Mouse (Mus musculus): ENCODE data around the gene Ip6k2.

The Ip6k2 gene

GRCm38 (mm10) chr9:108820077-108820476, 36.5 kb downstream of the Ip6k2 start:
- no peak for DNase-seq (ENCODE audit: low spot score)

- no peak for DNase-seq (ENCODE audit: low spot score)
Measured at GRCm38 (mm10) chr9:108824144-108824685, 40.6 kb downstream of the Ip6k2 start.

DNA sequence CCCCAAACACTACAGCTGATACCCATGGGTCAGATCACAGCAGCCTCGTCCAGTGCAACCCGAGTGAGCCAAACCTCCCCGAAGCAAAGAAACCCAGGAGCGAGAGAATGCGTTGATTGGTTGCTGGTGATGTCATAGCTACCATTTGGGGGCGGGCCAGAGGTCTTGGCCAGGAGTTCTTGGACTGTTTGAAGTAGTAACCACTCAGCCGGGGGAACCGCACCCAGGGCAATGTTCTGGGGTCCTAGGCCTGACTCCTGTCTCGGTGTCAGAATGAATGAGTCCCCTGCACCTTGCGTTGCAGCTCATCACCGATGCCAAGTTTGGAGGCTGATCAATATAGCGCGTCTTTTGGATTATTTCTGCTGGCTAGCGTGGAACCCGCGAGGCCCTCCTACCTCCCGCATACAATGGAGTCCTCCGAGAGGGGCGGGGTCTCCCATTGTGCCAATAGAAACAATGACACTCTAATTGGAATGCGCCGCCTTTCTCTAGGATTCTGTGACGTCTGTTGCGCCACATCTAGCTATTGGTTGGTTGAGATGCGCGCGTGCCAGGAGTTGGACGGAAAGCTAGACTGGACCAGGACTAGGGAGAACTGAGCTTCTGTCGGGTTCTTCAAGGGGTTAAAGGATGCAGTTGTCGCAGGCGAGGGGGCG, 41.3 kb downstream of the Ip6k2 start:
- no peak for DNase-seq (ENCODE audit: low spot score)

- peak; percentile 47 for DNase-seq (ENCODE audit: low spot score)
Measured at GRCm38 (mm10) chr9:108825820-108826699, 42.5 kb downstream of the Ip6k2 start, which contains the start of gene Celsr3. Gene Celsr3 (plus strand): TSS chr9:108826320.

DNA sequence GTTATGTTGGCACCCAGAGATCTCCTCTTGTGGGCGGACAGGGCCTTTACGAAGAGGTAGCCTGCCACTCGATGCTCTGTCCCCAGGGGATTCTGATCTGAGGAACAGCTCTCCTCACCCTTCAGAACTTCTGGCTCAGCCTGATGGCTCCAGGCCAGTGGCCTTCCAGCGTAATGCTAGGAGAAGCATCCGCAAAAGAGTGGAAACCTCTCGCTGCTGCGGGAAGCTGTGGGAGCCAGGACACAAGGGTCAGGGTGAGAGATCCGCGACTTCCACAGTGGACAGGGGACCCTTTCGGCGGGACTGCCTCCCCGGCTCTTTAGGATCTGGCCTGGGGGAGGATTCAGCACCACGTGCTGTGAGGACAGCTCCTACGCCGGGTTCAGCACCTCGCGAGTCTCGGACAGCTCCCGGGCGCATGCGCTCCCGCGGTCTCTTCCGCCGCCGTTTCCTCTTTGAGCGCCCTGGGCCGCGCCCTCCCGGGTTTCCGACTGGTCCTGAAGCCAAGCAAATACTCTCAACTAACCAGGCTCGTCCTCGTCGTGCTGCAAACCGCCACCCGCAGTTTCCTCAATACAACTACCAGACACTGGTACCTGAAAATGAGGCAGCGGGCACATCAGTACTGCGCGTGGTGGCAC, 43.2 kb downstream of the Ip6k2 start:
- DNase-seq (ENCODE audit: low spot score) = peak; percentile 65

DNA sequence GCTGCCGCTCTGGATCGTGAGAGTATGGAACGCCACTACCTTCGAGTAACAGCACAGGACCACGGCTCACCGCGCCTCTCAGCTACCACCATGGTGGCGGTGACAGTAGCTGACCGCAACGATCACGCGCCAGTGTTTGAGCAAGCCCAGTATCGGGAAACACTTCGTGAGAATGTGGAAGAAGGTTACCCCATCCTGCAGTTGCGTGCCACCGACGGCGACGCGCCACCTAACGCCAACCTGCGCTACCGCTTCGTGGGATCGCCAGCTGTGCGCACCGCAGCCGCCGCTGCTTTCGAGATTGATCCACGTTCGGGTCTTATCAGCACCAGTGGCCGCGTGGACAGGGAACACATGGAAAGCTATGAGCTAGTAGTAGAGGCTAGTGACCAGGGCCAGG, 43.9 kb downstream of the Ip6k2 start:
- no peak for DNase-seq (ENCODE audit: low spot score)

- no peak for DNase-seq (ENCODE audit: low spot score)
Measured at GRCm38 (mm10) chr9:108827906-108828305, 44.3 kb downstream of the Ip6k2 start.

- no peak for DNase-seq (ENCODE audit: low spot score)
Measured at GRCm38 (mm10) chr9:108831637-108832036, 48.0 kb downstream of the Ip6k2 start.

GRCm38 (mm10) chr9:108832390-108833108, 49.0 kb downstream of the Ip6k2 start:
- peak; percentile 84 for DNase-seq (ENCODE audit: low spot score)

GRCm38 (mm10) chr9:108842989-108843388, 59.4 kb downstream of the Ip6k2 start:
- DNase-seq (ENCODE audit: low spot score) = no peak

DNA sequence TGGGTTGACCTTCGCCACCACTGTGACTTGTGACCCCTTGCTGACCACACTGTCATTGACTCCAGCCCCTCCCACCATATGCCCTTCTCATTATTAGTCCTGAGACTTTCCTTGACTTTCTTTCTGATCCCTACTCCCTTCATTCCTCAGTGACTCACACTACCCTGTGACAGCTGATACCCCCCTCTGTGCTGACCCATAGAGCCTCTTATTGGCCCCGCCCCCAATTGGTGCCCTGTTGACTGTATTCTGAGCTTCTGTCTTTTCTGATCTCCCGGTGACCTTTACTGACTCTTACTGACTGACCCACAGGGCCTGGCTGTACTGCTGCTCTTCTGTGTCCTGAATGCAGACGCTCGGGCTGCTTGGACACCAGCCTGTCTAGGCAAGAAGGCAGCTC, 61.8 kb downstream of the Ip6k2 start:
- DNase-seq (ENCODE audit: low spot score) = no peak

- DNase-seq (ENCODE audit: low spot score) = no peak
Measured at GRCm38 (mm10) chr9:108847374-108847773, 63.8 kb downstream of the Ip6k2 start.

GRCm38 (mm10) chr9:108848419-108848818, 64.8 kb downstream of the Ip6k2 start:
- no peak for DNase-seq (ENCODE audit: low spot score)

DNA sequence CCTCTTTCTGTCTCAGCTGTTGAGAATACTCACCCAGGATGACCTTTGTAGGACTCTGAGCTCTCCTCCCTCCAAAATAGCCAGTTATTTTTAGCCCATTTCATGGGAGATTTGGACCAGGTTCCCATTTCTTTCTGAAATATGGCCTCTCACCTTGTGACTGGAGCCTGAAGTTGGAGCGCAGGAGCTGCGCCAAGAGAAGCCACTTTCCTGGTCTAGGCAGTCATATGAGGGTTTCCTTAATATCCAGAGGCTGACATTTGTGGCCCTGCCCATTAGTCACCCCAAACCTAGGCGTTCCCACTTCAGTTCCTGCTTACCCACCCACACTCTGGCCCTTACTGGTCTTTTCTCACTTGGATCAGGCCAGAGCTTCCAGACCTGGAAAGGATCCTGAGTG, 69.4 kb downstream of the Ip6k2 start, which contains the start of gene Slc26a6:
TSS of gene Slc26a6 (plus strand) at position 308 of the 400 bp plus-strand sequence.
- no peak for DNase-seq (ENCODE audit: low spot score)

DNA sequence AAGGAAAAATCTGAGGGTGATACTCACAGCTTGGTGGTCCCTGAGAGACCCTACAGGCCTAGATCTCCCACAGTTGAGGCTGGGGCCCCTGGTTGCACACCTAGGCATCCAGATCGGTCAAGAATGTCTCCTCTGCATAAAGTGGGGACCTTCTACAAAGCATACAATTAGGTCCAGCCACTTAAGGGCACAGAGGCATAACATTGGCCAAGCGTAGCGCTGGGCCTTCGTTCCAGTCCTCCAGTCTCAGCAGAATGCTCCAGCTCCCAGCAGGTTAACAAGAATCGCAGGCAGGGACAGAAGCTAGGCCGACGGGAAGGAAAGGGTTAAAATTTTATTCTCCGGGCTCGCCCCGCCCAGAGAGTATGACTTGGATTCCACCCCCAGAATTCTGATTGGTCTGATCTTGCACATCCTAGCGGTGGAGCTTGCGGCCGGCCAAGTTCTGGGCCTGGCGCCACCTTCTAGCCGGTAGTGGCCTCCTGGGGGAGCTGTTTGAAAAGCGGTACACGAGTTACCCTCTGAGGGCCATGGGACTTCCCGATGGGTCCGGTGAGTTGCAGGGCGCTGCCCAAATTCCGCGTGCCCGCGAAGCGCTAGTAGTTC, 70.1 kb downstream of the Ip6k2 start:
- DNase-seq (ENCODE audit: low spot score) = peak; percentile 89

DNA sequence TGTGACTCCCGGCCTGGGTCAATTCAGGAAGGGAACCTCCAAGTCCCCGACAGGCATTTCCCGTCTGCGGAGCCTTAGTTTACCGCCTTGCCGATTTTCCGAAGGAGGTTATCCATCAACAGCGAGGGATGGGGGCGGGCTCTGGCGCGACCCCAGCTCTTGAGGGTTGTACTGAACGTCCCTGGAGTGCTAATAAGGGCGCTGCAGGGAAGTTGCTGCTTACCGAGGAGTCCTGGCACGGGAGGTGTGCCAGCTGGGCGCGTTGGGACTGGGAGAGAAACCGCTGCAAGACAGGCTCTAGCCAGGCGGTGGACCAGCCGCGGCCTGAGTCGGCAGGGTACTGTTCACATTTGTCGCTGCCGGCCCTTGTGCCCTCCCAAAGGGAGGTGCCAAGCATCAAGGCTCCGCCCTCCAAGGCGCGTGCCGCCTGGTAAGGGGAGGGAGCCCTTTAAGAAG, 70.7 kb downstream of the Ip6k2 start:
- peak; percentile 75 for DNase-seq (ENCODE audit: low spot score)

DNA sequence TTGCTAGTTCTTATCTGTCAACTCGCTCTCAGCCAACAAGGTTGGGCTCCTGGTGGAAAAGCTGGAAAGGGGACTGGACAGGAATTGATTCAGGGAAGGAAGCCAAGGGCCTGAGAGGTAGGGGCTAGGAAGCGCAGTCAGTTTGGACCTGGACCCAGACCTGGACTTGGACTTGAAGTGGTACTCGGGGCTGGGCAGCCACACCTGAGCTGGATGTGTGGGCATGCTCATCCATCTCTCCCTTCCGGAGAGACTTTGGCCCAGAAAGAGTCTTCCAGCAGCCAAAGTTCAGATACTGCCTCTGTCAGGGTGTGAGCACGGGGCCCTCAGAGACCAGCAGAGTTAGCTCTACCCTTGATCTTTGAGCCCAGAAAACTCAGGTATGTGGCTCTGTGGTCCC, 71.7 kb downstream of the Ip6k2 start:
- no peak for DNase-seq (ENCODE audit: low spot score)
